Mouse (Mus musculus) MEL (cell line): ENCODE data around the gene Slain2. TPM values are rescaled to one million over a fixed set of nuclear protein-coding genes. Genes with fewer than 3 reads are reported as not detected.
A peak's percentile ranks its signal among the peaks of the same experiment; 100 is the strongest.

ENCODE experiments used
- DNase-seq: peaks from one replicate; pipeline ENCODE4 v3.0.0; 2011; ENCODE audit warnings: low read depth, low spot score
- H3K27ac ChIP-seq: 2 replicates; pipeline ENCODE4 v1.5.1; 2012; ENCODE audit warnings: low read depth, mild to moderate bottlenecking, control low read depth, low read length, moderate library complexity; ENCODE audit not compliant: control insufficient read depth
- H3K27me3 ChIP-seq, 2 experiments: fragments of 150-350 bp in 1 of 2; sonication (generic) in 1 of 2; 2 replicates each; pipeline ENCODE4 v1.6.1; 2012; ENCODE audit warnings: low read length in 2 of 2, mild to moderate bottlenecking in 2 of 2, improper control_type of control experiment in 1 of 2, moderate library complexity in 1 of 2; ENCODE audit not compliant: insufficient read depth in 2 of 2, control insufficient read depth in 1 of 2
- H3K36me3 ChIP-seq, 2 experiments: 2 replicates each; pipeline ENCODE4 v1.6.1; 2012 to 2014; ENCODE audit warnings: low read length in 2 of 2, improper control_type of control experiment in 1 of 2, inconsistent platforms in 1 of 2, mild to moderate bottlenecking in 1 of 2; ENCODE audit not compliant: insufficient read depth in 2 of 2, control insufficient read depth in 1 of 2
- H3K4me1 ChIP-seq, 2 experiments: fragments of 150-350 bp in 1 of 2; sonication (generic) in 1 of 2; 2 replicates each; pipeline ENCODE4 v1.6.1; 2012; ENCODE audit warnings: low read length in 2 of 2, improper control_type of control experiment in 1 of 2, mild to moderate bottlenecking in 1 of 2; ENCODE audit not compliant: insufficient read depth in 2 of 2, control insufficient read depth in 1 of 2
- H3K4me3 ChIP-seq, 2 experiments: fragments of 150-350 bp in 1 of 2; sonication (generic) in 1 of 2; 2 replicates each; pipeline ENCODE4 v1.5.1; 2012; ENCODE audit warnings: low read depth in 2 of 2, low read length in 2 of 2, mild to moderate bottlenecking in 2 of 2, moderate library complexity in 2 of 2, control low read depth in 1 of 2, improper control_type of control experiment in 1 of 2; ENCODE audit not compliant: control insufficient read depth in 1 of 2, insufficient read depth in 1 of 2
- H3K79me2 ChIP-seq: 2 replicates; pipeline ENCODE4 v1.6.1; 2012; ENCODE audit warnings: mild to moderate bottlenecking, low read length, moderate library complexity; ENCODE audit not compliant: control insufficient read depth, poor library complexity, insufficient read depth
- H3K9ac ChIP-seq: 2 replicates; pipeline ENCODE4 v1.6.1; 2012; ENCODE audit warnings: low read depth, mild to moderate bottlenecking, control low read depth, low read length, moderate library complexity; ENCODE audit not compliant: control insufficient read depth, poor library complexity, severe bottlenecking
- H3K9me3 ChIP-seq: fragments of 150-350 bp; sonication (generic); replicated peaks from 2 replicates; pipeline ENCODE4 v1.6.1; 2012; ENCODE audit warnings: mild to moderate bottlenecking, low read length, improper control_type of control experiment, moderate library complexity; ENCODE audit not compliant: insufficient read depth
- BHLHE40 ChIP-seq: IDR thresholded peaks from 2 replicates; pipeline ENCODE4 v1.6.1; 2012; ENCODE audit warnings: low read depth, mild to moderate bottlenecking, inconsistent platforms, low read length, improper control_type of control experiment, borderline replicate concordance
- CHD1 ChIP-seq: IDR thresholded peaks from 2 replicates; pipeline ENCODE4 v1.6.1; 2012; ENCODE audit warnings: low read depth, mild to moderate bottlenecking, inconsistent platforms, low read length, improper control_type of control experiment
- CHD2 ChIP-seq: IDR thresholded peaks from 2 replicates; pipeline ENCODE4 v1.6.1; 2011; ENCODE audit warnings: low read length, improper control_type of control experiment
- CTCF ChIP-seq, 3 experiments: IDR thresholded peaks in 2 of 3; conservative IDR thresholded peaks in 1 of 3; 2 replicates each; pipeline ENCODE4 v1.5.1; 2011 to 2012; ENCODE audit warnings: low read length in 3 of 3, low read depth in 2 of 3, mild to moderate bottlenecking in 2 of 3, improper control_type of control experiment in 1 of 3, inconsistent platforms in 1 of 3, mixed read lengths in 1 of 3, moderate library complexity in 1 of 3; ENCODE audit not compliant: control insufficient read depth in 1 of 3, insufficient read depth in 1 of 3, poor library complexity in 1 of 3, severe bottlenecking in 1 of 3
- E2F4 ChIP-seq: IDR thresholded peaks from 2 replicates; pipeline ENCODE4 v1.6.1; 2011; ENCODE audit warnings: low read depth, low read length, improper control_type of control experiment, borderline replicate concordance
- EP300 ChIP-seq, 2 experiments: IDR thresholded peaks; 2 replicates each; pipeline ENCODE4 v1.6.1; 2011; ENCODE audit warnings: improper control_type of control experiment in 2 of 2, low read length in 2 of 2, low read depth in 1 of 2, mild to moderate bottlenecking in 1 of 2
- ETS1 ChIP-seq: IDR thresholded peaks from 2 replicates; pipeline ENCODE4 v1.6.1; 2012; ENCODE audit warnings: low read depth, mild to moderate bottlenecking, inconsistent platforms, low read length, improper control_type of control experiment, moderate library complexity
- GABPA ChIP-seq: IDR thresholded peaks from 2 replicates; pipeline ENCODE4 v1.6.1; 2012; ENCODE audit warnings: low read depth, mild to moderate bottlenecking, inconsistent platforms, low read length, improper control_type of control experiment, moderate library complexity
- GATA1 ChIP-seq: IDR thresholded peaks from 2 replicates; pipeline ENCODE4 v1.6.1; 2011; ENCODE audit warnings: low read depth, low read length, improper control_type of control experiment
- HCFC1 ChIP-seq: IDR thresholded peaks from 2 replicates; pipeline ENCODE4 v1.6.1; 2012; ENCODE audit warnings: low read depth, mild to moderate bottlenecking, inconsistent platforms, low read length, improper control_type of control experiment, moderate library complexity
- JUND ChIP-seq: IDR thresholded peaks from 2 replicates; pipeline ENCODE4 v1.6.1; 2011; ENCODE audit warnings: low read depth, mild to moderate bottlenecking, improper control_type of control experiment, low read length
- KAT2A ChIP-seq: conservative IDR thresholded peaks from 2 replicates; pipeline ENCODE4 v1.6.1; 2012; ENCODE audit warnings: low read depth, low read length, improper control_type of control experiment, inconsistent platforms
- MAFK ChIP-seq: IDR thresholded peaks from 2 replicates; pipeline ENCODE4 v1.6.1; 2011; ENCODE audit warnings: low read depth, mild to moderate bottlenecking, low read length, improper control_type of control experiment, borderline replicate concordance
- MAX ChIP-seq: IDR thresholded peaks from 2 replicates; pipeline ENCODE4 v1.6.1; 2011; ENCODE audit warnings: low read length, improper control_type of control experiment
- MAZ ChIP-seq: IDR thresholded peaks from 2 replicates; pipeline ENCODE4 v1.6.1; 2012; ENCODE audit warnings: low read depth, mild to moderate bottlenecking, inconsistent platforms, low read length, improper control_type of control experiment
- MEF2A ChIP-seq: IDR thresholded peaks from 2 replicates; pipeline ENCODE4 v1.6.1; 2014; ENCODE audit warnings: low read depth, mild to moderate bottlenecking, inconsistent platforms, low read length, improper control_type of control experiment; ENCODE audit not compliant: poor library complexity, insufficient replicate concordance, severe bottlenecking; ENCODE audit errors: extremely low read depth
- MXI1 ChIP-seq: IDR thresholded peaks from 2 replicates; pipeline ENCODE4 v1.6.1; 2011; ENCODE audit warnings: mild to moderate bottlenecking, low read depth, low read length, improper control_type of control experiment
- MYB ChIP-seq: IDR thresholded peaks from 2 replicates; pipeline ENCODE4 v1.6.1; 2011; ENCODE audit warnings: mild to moderate bottlenecking, low read depth, low read length, improper control_type of control experiment
- MYC ChIP-seq: IDR thresholded peaks from 2 replicates; pipeline ENCODE4 v1.6.1; 2011; ENCODE audit warnings: low read depth, mild to moderate bottlenecking, low read length, improper control_type of control experiment, moderate library complexity
- NELFE ChIP-seq: IDR thresholded peaks from 2 replicates; pipeline ENCODE4 v1.6.1; 2011; ENCODE audit warnings: low read depth, low read length, improper control_type of control experiment
- NRF1 ChIP-seq: IDR thresholded peaks from 2 replicates; pipeline ENCODE4 v1.6.1; 2014; ENCODE audit warnings: low read depth, mild to moderate bottlenecking, inconsistent platforms, low read length, improper control_type of control experiment, moderate library complexity; ENCODE audit not compliant: poor library complexity, insufficient read depth, severe bottlenecking
- POLR2A ChIP-seq, 2 experiments: IDR thresholded peaks; 2 replicates each; pipeline ENCODE4 v1.6.1; 2011 to 2012; ENCODE audit warnings: low read length in 2 of 2, mild to moderate bottlenecking in 2 of 2, control low read depth in 1 of 2, improper control_type of control experiment in 1 of 2, low read depth in 1 of 2, moderate library complexity in 1 of 2; ENCODE audit not compliant: control insufficient read depth in 1 of 2, insufficient read depth in 1 of 2, poor library complexity in 1 of 2
- POLR2AphosphoS2 ChIP-seq: IDR thresholded peaks from 2 replicates; pipeline ENCODE4 v1.6.1; 2011; ENCODE audit warnings: low read length, improper control_type of control experiment
- POLR2AphosphoS5 ChIP-seq: IDR thresholded peaks from 2 replicates; pipeline ENCODE4 v1.6.1; 2012; ENCODE audit warnings: low read depth, borderline replicate concordance, mild to moderate bottlenecking, inconsistent platforms, low read length, moderate library complexity, mixed read lengths
- RAD21 ChIP-seq: IDR thresholded peaks from 2 replicates; pipeline ENCODE4 v1.6.1; 2011; ENCODE audit warnings: mild to moderate bottlenecking, low read depth, low read length, improper control_type of control experiment
- RCOR1 ChIP-seq: IDR thresholded peaks from 2 replicates; pipeline ENCODE4 v1.6.1; 2012; ENCODE audit warnings: low read depth, mild to moderate bottlenecking, inconsistent platforms, low read length, improper control_type of control experiment
- SIN3A ChIP-seq: IDR thresholded peaks from 2 replicates; pipeline ENCODE4 v1.6.1; 2012; ENCODE audit warnings: low read length, improper control_type of control experiment, inconsistent platforms
- SMC3 ChIP-seq: IDR thresholded peaks from 2 replicates; pipeline ENCODE4 v1.6.1; 2011; ENCODE audit warnings: low read depth, low read length, improper control_type of control experiment
- TBP ChIP-seq: IDR thresholded peaks from 2 replicates; pipeline ENCODE4 v1.8.0; 2011; ENCODE audit warnings: low read depth, low read length, improper control_type of control experiment
- TCF12 ChIP-seq: IDR thresholded peaks from 2 replicates; pipeline ENCODE4 v1.6.1; 2014; ENCODE audit warnings: low read depth, mild to moderate bottlenecking, inconsistent platforms, low read length, improper control_type of control experiment, moderate library complexity
- USF1 ChIP-seq: IDR thresholded peaks from 2 replicates; pipeline ENCODE4 v1.6.1; 2014; ENCODE audit warnings: low read depth, mild to moderate bottlenecking, inconsistent platforms, low read length, improper control_type of control experiment, moderate library complexity
- USF2 ChIP-seq, 2 experiments: IDR thresholded peaks; 2 replicates each; pipeline ENCODE4 v1.6.1; 2011 to 2012; ENCODE audit warnings: improper control_type of control experiment in 2 of 2, low read length in 2 of 2, borderline replicate concordance in 1 of 2, inconsistent platforms in 1 of 2, low read depth in 1 of 2, mild to moderate bottlenecking in 1 of 2; ENCODE audit not compliant: insufficient read depth in 1 of 2
- ZC3H11A ChIP-seq: IDR thresholded peaks from 2 replicates; pipeline ENCODE4 v1.6.1; 2012; ENCODE audit warnings: low read depth, mild to moderate bottlenecking, inconsistent platforms, low read length, improper control_type of control experiment
- ZKSCAN1 ChIP-seq: IDR thresholded peaks from 2 replicates; pipeline ENCODE4 v1.6.1; 2012; ENCODE audit warnings: low read depth, mild to moderate bottlenecking, inconsistent platforms, low read length, improper control_type of control experiment, moderate library complexity
- ZMIZ1 ChIP-seq: IDR thresholded peaks from 2 replicates; pipeline ENCODE4 v1.6.1; 2012; ENCODE audit warnings: low read depth, mild to moderate bottlenecking, inconsistent platforms, low read length, improper control_type of control experiment, moderate library complexity
- ZNF384 ChIP-seq: IDR thresholded peaks from 2 replicates; pipeline ENCODE4 v1.6.1; 2012; ENCODE audit warnings: low read depth, mild to moderate bottlenecking, inconsistent platforms, low read length, improper control_type of control experiment
- polyA plus RNA-seq, 2 experiments: library from polyadenylated mRNA; stranded (reverse) in 1 of 2; unstranded in 1 of 2; fragments of >175 nt in 1 of 2; fragments of >200 nt in 1 of 2; gene quantifications; 2 replicates each; pipeline versions ENCODE4 v1.2.1 to v1.2.4; 2012; ENCODE audit warnings: low replicate concordance in 2 of 2, low read depth in 1 of 2; ENCODE audit not compliant: insufficient read length in 2 of 2, insufficient read depth in 1 of 2, missing spikeins in 1 of 2
- total RNA-seq: library from RNA; depleted of rRNA; stranded (reverse); fragments of 300-350 nt; gene quantifications from 2 replicates; pipeline ENCODE4 v1.2.3, GENCODE M21; 2012

Slain2 gene
- total and polyA plus RNA-seq, 3 experiments, result 18.9 to 42.9 (median 29.9) TPM

DNA sequence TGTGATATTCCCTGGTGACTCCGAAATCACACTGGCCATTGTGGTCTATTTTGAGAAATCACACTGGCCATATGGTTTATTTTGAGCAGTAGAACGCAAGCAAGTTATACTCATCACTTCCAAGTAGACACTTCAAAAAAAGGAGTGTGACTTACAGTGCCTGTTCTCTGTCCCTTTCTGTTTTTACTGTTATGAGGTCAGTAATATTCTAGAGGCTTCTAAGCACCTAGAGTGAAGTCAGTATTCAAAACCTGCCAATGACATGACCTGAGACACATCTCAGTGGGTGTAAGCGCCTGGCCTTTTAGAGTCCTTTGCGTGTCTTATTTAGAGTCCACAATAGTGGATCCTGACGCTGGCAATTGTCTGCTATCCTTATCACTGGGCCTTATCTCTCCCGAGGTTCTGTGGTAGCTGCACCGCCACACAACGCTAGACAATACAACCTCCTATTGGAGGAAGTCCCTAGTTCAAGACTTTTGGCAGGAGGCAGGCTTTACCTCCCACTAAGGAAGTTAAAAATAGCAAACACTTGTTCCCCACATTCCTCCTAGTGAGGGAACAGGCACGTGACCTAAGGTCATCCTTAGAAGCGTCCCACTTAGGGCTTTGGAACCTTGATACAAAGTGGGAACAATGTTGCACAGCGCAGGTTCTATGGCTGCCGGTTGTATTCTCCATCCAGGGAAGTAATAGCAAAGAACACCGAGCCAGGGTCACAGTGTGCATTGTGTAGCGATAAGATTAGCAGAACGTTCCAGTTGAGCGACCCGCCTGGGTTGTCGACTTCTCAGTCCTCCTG is 17.4 kb upstream of the Slain2 start:
- Histone ChIP-seq H3K9me3 (no peaks in the 10 kb centered on the region), H3K79me2 (no peaks in the 10 kb centered on the region), H3K27ac (peak overlapping the region; percentile 84), H3K9ac (peak overlapping the region; percentile 42), H3K27me3 (no peaks in the 10 kb centered on the region), H3K36me3 (peaks cover 0 to 29% of the 10 kb centered on the region in 2 experiments; a peak in 2 of 4 replicates), H3K4me1 (peaks cover 8 to 35% of the 10 kb centered on the region in 2 experiments), H3K4me3 (peak overlapping the region; percentile 33 to 42)
- peak; percentile 87 for DNase-seq
- TF ChIP-seq HCFC1, result no peak
- TF ChIP-seq ETS1, result peak; percentile 42; the same call in 1 of the 2 replicates
- TF ChIP-seq CHD1, result no peak
- TF ChIP-seq SIN3A, result peak; percentile 53
- TF ChIP-seq USF2 (IDR thresholded peaks at IDR 0.05; ENCODE audit: borderline replicate concordance in 1 of 2, insufficient read depth in 1 of 2, low read depth in 1 of 2, low read length in 2 of 2), result peak in 1 of 2 experiments; percentile 49; a peak in 1 of 4 replicates
- peak; percentile 42 to 67 for TF ChIP-seq EP300 (IDR thresholded peaks at IDR 0.05; ENCODE audit: low read depth in 1 of 2, low read length in 2 of 2)
- TF ChIP-seq SMC3, result no peak
- no peak for TF ChIP-seq POLR2A (IDR thresholded peaks at IDR 0.05; ENCODE audit: control insufficient read depth in 1 of 2, insufficient read depth in 1 of 2, low read depth in 1 of 2, low read length in 2 of 2, poor library complexity in 1 of 2)
- no peak for TF ChIP-seq GABPA
- no peak for TF ChIP-seq POLR2AphosphoS2
- TF ChIP-seq MEF2A, result peak; percentile 72; the same call in 1 of the 2 replicates
- TF ChIP-seq JUND, result no peak
- TF ChIP-seq ZC3H11A, result peak; percentile 14; the same call in 1 of the 2 replicates
- no peak for TF ChIP-seq KAT2A
- no peak for TF ChIP-seq MXI1
- TF ChIP-seq RCOR1, result no peak
- no peak for TF ChIP-seq MAZ
- no peak for TF ChIP-seq MYB
- TF ChIP-seq TBP, result peak; percentile 82
- no peak for TF ChIP-seq RAD21
- no peak for TF ChIP-seq ZKSCAN1
- no peak for TF ChIP-seq MAFK
- no peak for TF ChIP-seq E2F4
- no peak for TF ChIP-seq CTCF (IDR thresholded peaks at IDR 0.05 in 2 of 3, conservative IDR thresholded peaks at IDR 0.05 in 1 of 3; ENCODE audit: control insufficient read depth in 1 of 3, insufficient read depth in 1 of 3, low read depth in 2 of 3, low read length in 3 of 3, poor library complexity in 1 of 3, severe bottlenecking in 1 of 3)
- TF ChIP-seq GATA1, result peak; percentile 94
- peak; percentile 91 for TF ChIP-seq BHLHE40
- peak; percentile 56; the same call in 1 of the 2 replicates for TF ChIP-seq TCF12
- TF ChIP-seq NELFE, result no peak
- peak; percentile 27; the same call in 1 of the 2 replicates for TF ChIP-seq MAX
- no peak for TF ChIP-seq MYC
- no peak for TF ChIP-seq ZNF384
- peak; percentile 91 for TF ChIP-seq USF1
- no peak for TF ChIP-seq NRF1
- no peak for TF ChIP-seq CHD2
- TF ChIP-seq POLR2AphosphoS5, result no peak
- no peak for TF ChIP-seq ZMIZ1
